Mouse (Mus musculus): ENCODE measurements at regions not wholly inside any gene's neighbourhood (a gene's known extent, or its start where the extent isn't known, plus 50 kb on each side); places are given as distances from the start of the nearest gene placed in this dataset.

- TF ChIP-seq CTCF (IDR thresholded peaks at IDR 0.05; ENCODE audit: control insufficient read depth, insufficient read depth, insufficient read length) (no peak), CEBPB (IDR thresholded peaks at IDR 0.05; ENCODE audit: low read depth) (no peak)
Observed at GRCm38 (mm10) chr1:57040201-57040600, 61.8 kb upstream of the Satb2 start.
